Mouse (Mus musculus) intestine, embryonic 16.5 days (tissue): ENCODE measurements at regions not wholly inside any gene's neighbourhood (a gene's known extent, or its start where the extent isn't known, plus 50 kb on each side); places are given as distances from the start of the nearest gene placed in this dataset.

Experiments used
- ATAC-seq: fragments of 200-750 bp; cut with Nextera tagmentation; 2 replicates; pipeline ENCODE4 v1.8.0; 2017; ENCODE audit warnings: moderate TSS enrichment, moderate library complexity
- H3K27ac ChIP-seq: fragments of 300-500 bp; sonication (generic); 2 replicates; pipeline ENCODE4 v1.5.1; 2014; ENCODE audit warnings: mild to moderate bottlenecking, low read length
- H3K27me3 ChIP-seq: fragments of 300-500 bp; sonication (generic); replicated peaks from 2 replicates; pipeline ENCODE4 v1.6.1; 2014; ENCODE audit warnings: low read length, control low read depth, mixed read lengths; ENCODE audit not compliant: control insufficient read depth, insufficient read depth
- H3K36me3 ChIP-seq: fragments of 300-500 bp; sonication (generic); 2 replicates; pipeline ENCODE4 v1.6.1; 2014; ENCODE audit warnings: low read length, control low read depth; ENCODE audit not compliant: control insufficient read depth, insufficient read depth
- H3K4me1 ChIP-seq: fragments of 300-500 bp; sonication (generic); 2 replicates; pipeline ENCODE4 v1.6.1; 2014; ENCODE audit warnings: low read length, control low read depth, mixed read lengths; ENCODE audit not compliant: control insufficient read depth, insufficient read depth
- H3K4me2 ChIP-seq: fragments of 300-500 bp; sonication (generic); 2 replicates; pipeline ENCODE4 v1.6.1; 2014; ENCODE audit warnings: low read depth, low read length, control low read depth
- H3K4me3 ChIP-seq: fragments of 300-500 bp; sonication (generic); 2 replicates; pipeline ENCODE4 v1.5.1; 2014; ENCODE audit warnings: mild to moderate bottlenecking, low read length
- H3K9ac ChIP-seq: fragments of 300-500 bp; sonication (generic); 2 replicates; pipeline ENCODE4 v1.6.1; 2014; ENCODE audit warnings: low read depth, low read length
- H3K9me3 ChIP-seq: fragments of 300-500 bp; sonication (generic); 2 replicates; pipeline ENCODE4 v1.6.1; 2016; ENCODE audit warnings: low read length, control low read depth; ENCODE audit not compliant: control insufficient read depth
- WGBS: fragments of 180-500 bp; shearing (Covaris S2); extraction: QIAGEN DNeasy Blood & Tissue Kit; methylation state at CpG from one replicate; pipeline ENCODE4 v1.1.7; 2014; 5-methylcytosine and 5-hydroxymethylcytosine counted together

GRCm38 (mm10) chr15:96836670-96837069 is 137.1 kb upstream of the Slc38a2 start:
- no peak overlapping the region for H3K4me2 ChIP-seq
- no peak overlapping the region for H3K9ac ChIP-seq
- H3K4me1 ChIP-seq = no peaks in the 10 kb centered on the region; the same call in 1 of the 2 replicates
- no peaks in the 10 kb centered on the region for H3K9me3 ChIP-seq
- no peak for ATAC-seq
- WGBS = 93% methylated on average over 3 of the region's 3 CpGs
- H3K27ac ChIP-seq = no peak overlapping the region
- H3K4me3 ChIP-seq = no peak overlapping the region
- H3K27me3 ChIP-seq = no peaks in the 10 kb centered on the region
- H3K36me3 ChIP-seq = no peaks in the 10 kb centered on the region

- H3K36me3 ChIP-seq = no peaks in the 10 kb centered on the region
- no peaks in the 10 kb centered on the region for H3K27me3 ChIP-seq
- H3K27ac ChIP-seq = peak overlapping the region; percentile 73
- peaks cover 2% of the 10 kb centered on the region; the same call in 1 of the 2 replicates for H3K4me1 ChIP-seq
- peak; percentile 76 for ATAC-seq
- no peak overlapping the region for H3K9ac ChIP-seq
- no peaks in the 10 kb centered on the region for H3K9me3 ChIP-seq
- no peak overlapping the region for H3K4me3 ChIP-seq
- WGBS = 48% methylated on average over 9 of the region's 9 CpGs
- peak overlapping the region; percentile 23; the same call in 1 of the 2 replicates for H3K4me2 ChIP-seq
These were observed 135.3 kb upstream of the Slc38a2 start for GRCm38 (mm10) chr15:96834862-96835261.

- ATAC-seq = peak; percentile 96
- Histone ChIP-seq H3K36me3 (no peaks in the 10 kb centered on the region), H3K27me3 (no peaks in the 10 kb centered on the region), H3K9me3 (no peaks in the 10 kb centered on the region), H3K4me3 (no peak overlapping the region), H3K27ac (peak overlapping the region; percentile 17), H3K4me2 (no peak overlapping the region), H3K4me1 (peaks cover 2% of the 10 kb centered on the region; the same call in 1 of the 2 replicates), H3K9ac (no peak overlapping the region)
- 62% methylated on average over 10 of the region's 10 CpGs for WGBS
These were observed 134.8 kb upstream of the Slc38a2 start for GRCm38 (mm10) chr15:96834162-96834843.

GRCm38 (mm10) chr15:96832389-96832788 is 132.9 kb upstream of the Slc38a2 start:
- Histone ChIP-seq H3K36me3 (no peaks in the 10 kb centered on the region), H3K4me2 (no peak overlapping the region), H3K4me1 (peaks cover 2% of the 10 kb centered on the region; the same call in 1 of the 2 replicates), H3K27ac (no peak overlapping the region), H3K4me3 (no peak overlapping the region), H3K9ac (no peak overlapping the region), H3K9me3 (no peaks in the 10 kb centered on the region), H3K27me3 (no peaks in the 10 kb centered on the region)
- no peak for ATAC-seq
- WGBS = 75% methylated on average over 10 of the region's 10 CpGs

- no peak overlapping the region for H3K27ac ChIP-seq
- H3K9ac ChIP-seq = no peak overlapping the region
- no peak overlapping the region for H3K4me3 ChIP-seq
- peaks cover 2% of the 10 kb centered on the region; the same call in 1 of the 2 replicates for H3K4me1 ChIP-seq
- H3K9me3 ChIP-seq = no peaks in the 10 kb centered on the region
- no peaks in the 10 kb centered on the region for H3K27me3 ChIP-seq
- H3K36me3 ChIP-seq = no peaks in the 10 kb centered on the region
- ATAC-seq = no peak
- H3K4me2 ChIP-seq = no peak overlapping the region
- WGBS = 89% methylated on average over 10 of the region's 10 CpGs
These were observed 131.7 kb upstream of the Slc38a2 start for GRCm38 (mm10) chr15:96831256-96831655.

GRCm38 (mm10) chr15:96830578-96830977 is 131.0 kb upstream of the Slc38a2 start:
- H3K4me1 ChIP-seq = peaks cover 2% of the 10 kb centered on the region; the same call in 1 of the 2 replicates
- H3K36me3 ChIP-seq = no peaks in the 10 kb centered on the region
- WGBS = 73% methylated on average over 11 of the region's 11 CpGs
- no peak for ATAC-seq
- H3K4me3 ChIP-seq = no peak overlapping the region
- peak overlapping the region; percentile 16; the same call in 1 of the 2 replicates for H3K27ac ChIP-seq
- H3K4me2 ChIP-seq = no peak overlapping the region
- H3K9ac ChIP-seq = no peak overlapping the region
- H3K9me3 ChIP-seq = no peaks in the 10 kb centered on the region
- H3K27me3 ChIP-seq = no peaks in the 10 kb centered on the region

GRCm38 (mm10) chr15:96829941-96830340 is 130.4 kb upstream of the Slc38a2 start:
- H3K9me3 ChIP-seq = no peaks in the 10 kb centered on the region

GRCm38 (mm10) chr15:96828681-96829080 is 129.2 kb upstream of the Slc38a2 start:
- 94% methylated on average over 8 of the region's 8 CpGs for WGBS
- no peak for ATAC-seq

More at GRCm38 (mm10) chr15:96829941-96830340, 130.4 kb upstream of the Slc38a2 start:
- Histone ChIP-seq H3K4me1 (peaks cover 2% of the 10 kb centered on the region; the same call in 1 of the 2 replicates), H3K4me3 (no peak overlapping the region), H3K9ac (no peak overlapping the region), H3K4me2 (no peak overlapping the region), H3K27ac (no peak overlapping the region), H3K27me3 (no peaks in the 10 kb centered on the region), H3K36me3 (no peaks in the 10 kb centered on the region)
- WGBS = 85% methylated on average over 12 of the region's 12 CpGs
- no peak for ATAC-seq

GRCm38 (mm10) chr15:96827931-96828330 is 128.4 kb upstream of the Slc38a2 start:
- Histone ChIP-seq H3K9ac (no peak overlapping the region), H3K4me3 (no peak overlapping the region), H3K4me1 (peaks cover 2% of the 10 kb centered on the region; the same call in 1 of the 2 replicates), H3K36me3 (no peaks in the 10 kb centered on the region), H3K27ac (no peak overlapping the region), H3K9me3 (no peaks in the 10 kb centered on the region), H3K27me3 (no peaks in the 10 kb centered on the region), H3K4me2 (no peak overlapping the region)
- no peak for ATAC-seq
- WGBS = 52% methylated on average over 8 of the region's 8 CpGs

More at GRCm38 (mm10) chr15:96828681-96829080, 129.2 kb upstream of the Slc38a2 start:
- Histone ChIP-seq H3K36me3 (no peaks in the 10 kb centered on the region), H3K4me2 (no peak overlapping the region), H3K4me3 (no peak overlapping the region), H3K27ac (no peak overlapping the region), H3K9ac (no peak overlapping the region), H3K9me3 (no peaks in the 10 kb centered on the region), H3K27me3 (no peaks in the 10 kb centered on the region), H3K4me1 (peaks cover 2% of the 10 kb centered on the region; the same call in 1 of the 2 replicates)
